Mouse (Mus musculus): Measurements from ENCODE around the gene Negr1.

GRCm38 (mm10) chr3:156792743-156793142 is 231.1 kb downstream of the Negr1 start:
- TF ChIP-seq ELF1 (IDR thresholded peaks at IDR 0.05; ENCODE audit: low read depth, low read length) = no peak
- no peak for TF ChIP-seq CTCF (conservative IDR thresholded peaks at IDR 0.05 in 1 of 2, IDR thresholded peaks at IDR 0.05 in 1 of 2; ENCODE audit: low read depth in 2 of 2, low read length in 2 of 2)
- no peak for TF ChIP-seq USF1 (IDR thresholded peaks at IDR 0.05; ENCODE audit: low read depth, low read length)
- no peak for TF ChIP-seq POLR2A (IDR thresholded peaks at IDR 0.05; ENCODE audit: low read depth, low read length)
- no peak for TF ChIP-seq SMC3 (IDR thresholded peaks at IDR 0.05; ENCODE audit: low read depth, low read length)
- TF ChIP-seq JUN (IDR thresholded peaks at IDR 0.05; ENCODE audit: insufficient read depth, low read depth, low read length) = no peak
- no peak for TF ChIP-seq NRF1 (IDR thresholded peaks at IDR 0.05; ENCODE audit: low read depth, low read length)
- no peak for TF ChIP-seq RCOR1 (conservative IDR thresholded peaks at IDR 0.05; ENCODE audit: low read depth, low read length)
- TF ChIP-seq EP300 (IDR thresholded peaks at IDR 0.05; ENCODE audit: low read length) = no peak
- no peak for TF ChIP-seq CHD2 (IDR thresholded peaks at IDR 0.05; ENCODE audit: low read length)
- no peak for TF ChIP-seq KAT2A (IDR thresholded peaks at IDR 0.05; ENCODE audit: insufficient replicate concordance, low read length)
